In genomic region chr3:58159384-58159783, GRCm38 (mm10) we compare ENCODE assay signal across 9 mouse cellular contexts.
A peak's percentile ranks its signal among the peaks of the same experiment; 100 is the strongest.
DNase-seq lines count a peak whose midpoint lies in the region; ATAC-seq and TF ChIP-seq lines count a peak whose summit lies in the region.
"Had no signal": no experiment of that assay in that cellular context is flagged by ENCODE, and none has a peak within 500 bp of the region (broad histone marks: within the 10 kb centered on the region; RNA-seq: fewer than 3 reads in every experiment).

No protein-coding gene starts in this region.

- no peak overlapping the region for H3K4me2 ChIP-seq in midbrain, embryonic 15.5 days
- no peak overlapping the region for H3K4me2 ChIP-seq in embryonic facial prominence, embryonic 11.5 days (ENCODE audit: low read depth, low read length)

- no peak; the same call in 1 of the 2 replicates for ATAC-seq in midbrain, embryonic 15.5 days (replicated peaks)
- no peak for ATAC-seq in embryonic facial prominence, embryonic 11.5 days (replicated peaks; ENCODE audit: insufficient number of reproducible peaks, low FRiP score, low TSS enrichment, low read depth)

- peaks cover 10% of the 10 kb centered on the region for H3K27me3 ChIP-seq in midbrain, embryonic 10.5 days (ENCODE audit: low read depth, poor library complexity, severe bottlenecking)
- H3K27me3 ChIP-seq in midbrain, embryonic 15.5 days (replicated peaks): no peaks in the 10 kb centered on the region
- H3K27me3 ChIP-seq in embryonic facial prominence, embryonic 11.5 days (ENCODE audit: control insufficient read depth, insufficient read depth, low read length): no peaks in the 10 kb centered on the region

- no peaks in the 10 kb centered on the region for H3K36me3 ChIP-seq in midbrain, embryonic 10.5 days
- no peaks in the 10 kb centered on the region for H3K36me3 ChIP-seq in midbrain, embryonic 15.5 days (replicated peaks)
- no peaks in the 10 kb centered on the region for H3K36me3 ChIP-seq in embryonic facial prominence, embryonic 11.5 days (replicated peaks; ENCODE audit: control insufficient read depth, insufficient read depth, low read depth, low read length)

- WGBS in midbrain, embryonic 10.5 days: 74% methylated on average over 3 of the region's 3 CpGs
- 63% methylated on average over 3 of the region's 3 CpGs for WGBS in midbrain, embryonic 15.5 days
- 69% methylated on average over 3 of the region's 3 CpGs for WGBS in embryonic facial prominence, embryonic 11.5 days

- DNase-seq in cerebellum, adult 9-10 months: peak; percentile 11
- DNase-seq in cerebellum, postnatal 36 days: no peak
- peak; percentile 31 for DNase-seq in midbrain, embryonic 10.5 days (ENCODE audit: low spot score)
- DNase-seq in embryonic facial prominence, embryonic 11.5 days (ENCODE audit: low spot score): peak; percentile 69
- peak; percentile 36 to 51 for DNase-seq in layer of hippocampus, adult 2 months (ENCODE audit: low spot score in 2 of 2)
- peak; percentile 81 for DNase-seq in retina, postnatal 1 day
- no peak for DNase-seq in urinary bladder, postnatal 25 days (ENCODE audit: low spot score)

- H3K27ac ChIP-seq in midbrain, embryonic 10.5 days (replicated peaks): no peak overlapping the region
- no peak overlapping the region for H3K27ac ChIP-seq in midbrain, embryonic 15.5 days
- H3K27ac ChIP-seq in embryonic facial prominence, embryonic 11.5 days (replicated peaks; ENCODE audit: low read depth, low read length): no peak overlapping the region
- no peak overlapping the region for H3K27ac ChIP-seq in layer of hippocampus, adult 2 months
- H3K27ac ChIP-seq: macrophage had no signal

- no peak overlapping the region for H3K4me3 ChIP-seq in midbrain, embryonic 10.5 days
- no peak overlapping the region for H3K4me3 ChIP-seq in midbrain, embryonic 15.5 days
- no peak overlapping the region for H3K4me3 ChIP-seq in embryonic facial prominence, embryonic 11.5 days (ENCODE audit: low read depth, low read length)
- no peak overlapping the region for H3K4me3 ChIP-seq in layer of hippocampus, adult 2 months

- peaks cover 8% of the 10 kb centered on the region for H3K4me1 ChIP-seq in midbrain, embryonic 10.5 days
- no peaks in the 10 kb centered on the region for H3K4me1 ChIP-seq in midbrain, embryonic 15.5 days
- H3K4me1 ChIP-seq in embryonic facial prominence, embryonic 11.5 days (ENCODE audit: control insufficient read depth, insufficient read depth, low read length): no peaks in the 10 kb centered on the region

- peak; percentile 98 for TF ChIP-seq CTCF in layer of hippocampus, adult 2 months (conservative IDR thresholded peaks at IDR 0.05)

- no peaks in the 10 kb centered on the region for H3K9me3 ChIP-seq in midbrain, embryonic 10.5 days (replicated peaks)
- no peaks in the 10 kb centered on the region for H3K9me3 ChIP-seq in midbrain, embryonic 15.5 days
- H3K9me3 ChIP-seq in embryonic facial prominence, embryonic 11.5 days (replicated peaks; ENCODE audit: control insufficient read depth, low read length): no peaks in the 10 kb centered on the region

- no peak overlapping the region for H3K9ac ChIP-seq in midbrain, embryonic 15.5 days
- no peak overlapping the region for H3K9ac ChIP-seq in embryonic facial prominence, embryonic 11.5 days (replicated peaks; ENCODE audit: low read length)

Comparison
In these comparisons a context has a peak if more than half of its experiments do, and no peak if none do; other contexts are left out.
1. DNase-seq: peak in cerebellum, adult 9-10 months (single experiment), midbrain, embryonic 10.5 days (single experiment), embryonic facial prominence, embryonic 11.5 days (single experiment), layer of hippocampus, adult 2 months (2 of 2) and retina, postnatal 1 day (single experiment); none in cerebellum, postnatal 36 days (0 of 2) and urinary bladder, postnatal 25 days (single experiment).